Mouse (Mus musculus): ENCODE measurements around the gene Zfp553. TPM values are rescaled to one million over a fixed set of nuclear protein-coding genes. Genes with fewer than 3 reads are reported as not detected.

The Zfp553 gene
- polyA plus RNA-seq, 1 experiment: 11.4 TPM

GRCm38 (mm10) chr7:127255965-127256364 lies 23.1 kb downstream of the Zfp553 start:
- Histone ChIP-seq H3ac (ENCODE audit: control insufficient read depth, insufficient read length) (no peak overlapping the region), H3K79me2 (ENCODE audit: control insufficient read depth, insufficient read depth) (no peaks in the 10 kb centered on the region), H3K4me2 (ENCODE audit: low read depth) (no peak overlapping the region), H3K4me3 (no peak overlapping the region), H3K36me3 (ENCODE audit: control insufficient read depth, insufficient read depth) (no peaks in the 10 kb centered on the region), H3K27me3 (ENCODE audit: control insufficient read depth, insufficient read depth, insufficient read length) (no peaks in the 10 kb centered on the region)
- TF ChIP-seq REST (IDR thresholded peaks at IDR 0.05; ENCODE audit: insufficient read depth, insufficient read length) (no peak), MYOD1 (IDR thresholded peaks at IDR 0.05; ENCODE audit: control insufficient read depth in 1 of 3, insufficient read length in 2 of 3, low read depth in 2 of 3) (no peak), CEBPB (IDR thresholded peaks at IDR 0.05; ENCODE audit: insufficient read depth, poor library complexity, severe bottlenecking) (no peak), POLR2AphosphoS2 (IDR thresholded peaks at IDR 0.05; ENCODE audit: insufficient read length, low read depth) (no peak), TCF3 (IDR thresholded peaks at IDR 0.05; ENCODE audit: insufficient read length, low read depth) (no peak)

GRCm38 (mm10) chr7:127256518-127256917 lies 23.7 kb downstream of the Zfp553 start:
- no peaks in the 10 kb centered on the region for H3K27me3 ChIP-seq (ENCODE audit: control insufficient read depth, insufficient read depth, insufficient read length)
- TF ChIP-seq TCF12 (IDR thresholded peaks at IDR 0.05; ENCODE audit: insufficient read depth, poor library complexity, severe bottlenecking): no peak
- no peak for TF ChIP-seq REST (IDR thresholded peaks at IDR 0.05; ENCODE audit: insufficient read depth, insufficient read length)
- TF ChIP-seq CEBPB (IDR thresholded peaks at IDR 0.05; ENCODE audit: insufficient read depth, poor library complexity, severe bottlenecking): no peak
- TF ChIP-seq POLR2AphosphoS2 (IDR thresholded peaks at IDR 0.05; ENCODE audit: insufficient read length, low read depth): no peak
- TF ChIP-seq SRF (IDR thresholded peaks at IDR 0.05; ENCODE audit: control insufficient read depth, insufficient read length, low read depth): no peak
- TF ChIP-seq E2F4 (IDR thresholded peaks at IDR 0.05; ENCODE audit: insufficient read depth): no peak
- no peak for TF ChIP-seq TCF3 (IDR thresholded peaks at IDR 0.05; ENCODE audit: insufficient read length, low read depth)
- TF ChIP-seq USF1 (IDR thresholded peaks at IDR 0.05; ENCODE audit: low read depth): no peak
- TF ChIP-seq MYOD1 (IDR thresholded peaks at IDR 0.05; ENCODE audit: control insufficient read depth in 1 of 3, insufficient read length in 2 of 3, low read depth in 2 of 3): no peak
- no peak for TF ChIP-seq MAX (IDR thresholded peaks at IDR 0.05; ENCODE audit: low read depth)
- TF ChIP-seq MYOG (IDR thresholded peaks at IDR 0.05; ENCODE audit: control insufficient read depth in 1 of 3, insufficient read depth in 1 of 3, insufficient read length in 2 of 3, low read depth in 2 of 3): no peak
- no peak for TF ChIP-seq POLR2A (IDR thresholded peaks at IDR 0.05; ENCODE audit: insufficient read length, low read depth)
- no peaks in the 10 kb centered on the region for H3K36me3 ChIP-seq (ENCODE audit: control insufficient read depth, insufficient read depth)
- no peak overlapping the region for H3K4me2 ChIP-seq (ENCODE audit: low read depth)
- no peak overlapping the region for H3K4me3 ChIP-seq
- H3ac ChIP-seq (ENCODE audit: control insufficient read depth, insufficient read length): no peak overlapping the region
- no peaks in the 10 kb centered on the region for H3K79me2 ChIP-seq (ENCODE audit: control insufficient read depth, insufficient read depth)

- Histone ChIP-seq H3K27me3 (ENCODE audit: control insufficient read depth, insufficient read depth, insufficient read length) (no peaks in the 10 kb centered on the region), H3K4me2 (ENCODE audit: low read depth) (no peak overlapping the region), H3ac (ENCODE audit: control insufficient read depth, insufficient read length) (no peak overlapping the region), H3K4me3 (peak overlapping the region; percentile 55), H3K79me2 (ENCODE audit: control insufficient read depth, insufficient read depth) (no peaks in the 10 kb centered on the region), H3K36me3 (ENCODE audit: control insufficient read depth, insufficient read depth) (no peaks in the 10 kb centered on the region)
- no peak for TF ChIP-seq MYOG (IDR thresholded peaks at IDR 0.05; ENCODE audit: control insufficient read depth in 1 of 3, insufficient read depth in 1 of 3, insufficient read length in 2 of 3, low read depth in 2 of 3)
- TF ChIP-seq USF1 (IDR thresholded peaks at IDR 0.05; ENCODE audit: low read depth): no peak
- TF ChIP-seq POLR2A (IDR thresholded peaks at IDR 0.05; ENCODE audit: insufficient read length, low read depth): no peak
- no peak for TF ChIP-seq CEBPB (IDR thresholded peaks at IDR 0.05; ENCODE audit: insufficient read depth, poor library complexity, severe bottlenecking)
- no peak for TF ChIP-seq E2F4 (IDR thresholded peaks at IDR 0.05; ENCODE audit: insufficient read depth)
- TF ChIP-seq POLR2AphosphoS2 (IDR thresholded peaks at IDR 0.05; ENCODE audit: insufficient read length, low read depth): no peak
These were observed 26.5 kb downstream of the Zfp553 start for GRCm38 (mm10) chr7:127259186-127259905.

- Histone ChIP-seq H3K79me2 (ENCODE audit: control insufficient read depth, insufficient read depth) (no peaks in the 10 kb centered on the region), H3K4me3 (peak within 1 kb of the TSS; percentile 55), H3K36me3 (ENCODE audit: control insufficient read depth, insufficient read depth) (no peaks in the 10 kb centered on the region), H3K27me3 (ENCODE audit: control insufficient read depth, insufficient read depth, insufficient read length) (no peaks in the 10 kb centered on the region), H3ac (ENCODE audit: control insufficient read depth, insufficient read length) (no peak within 1 kb of the TSS), H3K4me2 (ENCODE audit: low read depth) (peak within 1 kb of the TSS; percentile 93)
- TF ChIP-seq POLR2A (IDR thresholded peaks at IDR 0.05; ENCODE audit: insufficient read length, low read depth) (peak; percentile 85), E2F4 (IDR thresholded peaks at IDR 0.05; ENCODE audit: insufficient read depth) (peak; percentile 43), POLR2AphosphoS2 (IDR thresholded peaks at IDR 0.05; ENCODE audit: insufficient read length, low read depth) (peak; percentile 69), MAX (IDR thresholded peaks at IDR 0.05; ENCODE audit: low read depth) (no peak), MYOD1 (IDR thresholded peaks at IDR 0.05; ENCODE audit: control insufficient read depth in 1 of 3, insufficient read length in 2 of 3, low read depth in 2 of 3) (no peak)
These were observed 27.6 kb downstream of the Zfp553 start, which contains the start of gene Dctpp1 for GRCm38 (mm10) chr7:127260309-127261111. Dctpp1 (minus strand) TSS chr7:127260709.

Data from myocyte (in vitro differentiated cells).